Mouse (Mus musculus): ENCODE data around the gene Ddr1. TPM values are rescaled to one million over a fixed set of nuclear protein-coding genes. Genes with fewer than 3 reads are reported as not detected.

Gene Ddr1
- polyA plus RNA-seq, 1 experiment from 2014 or later, result 140 TPM

- no peak for ATAC-seq (ENCODE audit: low FRiP score)
- WGBS, result 89% methylated on average over 6 of the region's 6 CpGs
These were observed 12.7 kb upstream of the Ddr1 start for GRCm38 (mm10) chr17:35717080-35717479.

GRCm38 (mm10) chr17:35716114-35716513, 11.7 kb upstream of the Ddr1 start:
- H3K9ac ChIP-seq, result no peak overlapping the region
- H3K4me1 ChIP-seq (replicated peaks), result peaks cover 15% of the 10 kb centered on the region
- no peak overlapping the region for H3K4me3 ChIP-seq
- whole genome bisulfite sequencing, result 88% methylated on average over 3 of the region's 3 CpGs
- H3K27me3 ChIP-seq, result no peaks in the 10 kb centered on the region
- no peaks in the 10 kb centered on the region for H3K36me3 ChIP-seq
- no peak overlapping the region for H3K4me2 ChIP-seq
- H3K27ac ChIP-seq, result no peak overlapping the region
- H3K9me3 ChIP-seq, result no peaks in the 10 kb centered on the region
- ATAC-seq (ENCODE audit: low FRiP score), result no peak

More at GRCm38 (mm10) chr17:35717080-35717479, 12.7 kb upstream of the Ddr1 start:
- no peaks in the 10 kb centered on the region for H3K36me3 ChIP-seq
- H3K9ac ChIP-seq, result no peak overlapping the region
- H3K4me3 ChIP-seq, result no peak overlapping the region
- H3K9me3 ChIP-seq, result no peaks in the 10 kb centered on the region
- H3K27ac ChIP-seq, result no peak overlapping the region
- peaks cover 14% of the 10 kb centered on the region for H3K4me1 ChIP-seq (replicated peaks)
- H3K4me2 ChIP-seq, result no peak overlapping the region
- no peaks in the 10 kb centered on the region for H3K27me3 ChIP-seq

- H3K9ac ChIP-seq, result no peak overlapping the region
- ATAC-seq (ENCODE audit: low FRiP score), result peak; percentile 78
- 31% methylated on average over 8 of the region's 8 CpGs for WGBS
- H3K4me2 ChIP-seq, result 0 out of 2 replicates have a peak overlapping the region, but pooled peaks have one; percentile 6
- H3K27me3 ChIP-seq, result no peaks in the 10 kb centered on the region
- H3K36me3 ChIP-seq, result no peaks in the 10 kb centered on the region
- H3K9me3 ChIP-seq, result no peaks in the 10 kb centered on the region
- peak overlapping the region; percentile 66 for H3K27ac ChIP-seq
- peaks cover 13% of the 10 kb centered on the region for H3K4me1 ChIP-seq (replicated peaks)
- no peak overlapping the region for H3K4me3 ChIP-seq
These were observed 6.4 kb upstream of the Ddr1 start for GRCm38 (mm10) chr17:35710705-35711347.

GRCm38 (mm10) chr17:35708611-35709010, 4.2 kb upstream of the Ddr1 start:
- Histone ChIP-seq H3K27ac (no peak overlapping the region), H3K4me3 (no peak overlapping the region), H3K9ac (no peak overlapping the region), H3K27me3 (no peaks in the 10 kb centered on the region), H3K9me3 (no peaks in the 10 kb centered on the region), H3K36me3 (no peaks in the 10 kb centered on the region), H3K4me2 (no peak overlapping the region), H3K4me1 (replicated peaks) (peaks cover 31% of the 10 kb centered on the region)
- no peak for ATAC-seq (ENCODE audit: low FRiP score)
- WGBS, result 90% methylated on average over 2 of the region's 2 CpGs

- Histone ChIP-seq H3K4me3 (no peak overlapping the region), H3K4me2 (no peak overlapping the region), H3K27ac (no peak overlapping the region), H3K9me3 (no peaks in the 10 kb centered on the region), H3K4me1 (replicated peaks) (peaks cover 34% of the 10 kb centered on the region), H3K9ac (no peak overlapping the region), H3K27me3 (no peaks in the 10 kb centered on the region), H3K36me3 (no peaks in the 10 kb centered on the region)
- WGBS, result 66% methylated on average over 7 of the region's 7 CpGs
- ATAC-seq (ENCODE audit: low FRiP score), result no peak
These were observed 3.5 kb upstream of the Ddr1 start for GRCm38 (mm10) chr17:35707929-35708328.

- no peaks in the 10 kb centered on the region for H3K27me3 ChIP-seq
- H3K27ac ChIP-seq, result 0 out of 2 replicates have a peak overlapping the region, but pooled peaks have one; percentile 5
These were observed 1.4 kb upstream of the Ddr1 start for GRCm38 (mm10) chr17:35705836-35706235.

GRCm38 (mm10) chr17:35703751-35704271, 610 bp downstream of the Ddr1 start:
- WGBS, result under 1% methylated on average over 14 of the region's 14 CpGs
- peak overlapping the region; percentile 54 for H3K4me2 ChIP-seq

More at GRCm38 (mm10) chr17:35705836-35706235, 1.4 kb upstream of the Ddr1 start:
- no peaks in the 10 kb centered on the region for H3K36me3 ChIP-seq
- no peak overlapping the region for H3K9ac ChIP-seq
- WGBS, result 23% methylated on average over 4 of the region's 4 CpGs
- H3K9me3 ChIP-seq, result no peaks in the 10 kb centered on the region
- no peak overlapping the region for H3K4me3 ChIP-seq
- ATAC-seq (ENCODE audit: low FRiP score), result no peak
- H3K4me2 ChIP-seq, result no peak overlapping the region
- peaks cover 48% of the 10 kb centered on the region for H3K4me1 ChIP-seq (replicated peaks)

GRCm38 (mm10) chr17:35703065-35703464, 1.4 kb downstream of the Ddr1 start:
- 5% methylated on average over 2 of the region's 2 CpGs for WGBS
- Histone ChIP-seq H3K9ac (peak overlapping the region; percentile 97), H3K4me1 (replicated peaks) (peaks cover 57% of the 10 kb centered on the region), H3K27me3 (no peaks in the 10 kb centered on the region), H3K36me3 (no peaks in the 10 kb centered on the region), H3K27ac (peak overlapping the region; percentile 99), H3K4me2 (peak overlapping the region; percentile 76), H3K9me3 (no peaks in the 10 kb centered on the region), H3K4me3 (peak overlapping the region; percentile 77)
- no peak for ATAC-seq (ENCODE audit: low FRiP score)

More at GRCm38 (mm10) chr17:35703751-35704271, 610 bp downstream of the Ddr1 start:
- Histone ChIP-seq H3K9ac (peak overlapping the region; percentile 76), H3K4me3 (peak overlapping the region; percentile 77), H3K36me3 (no peaks in the 10 kb centered on the region), H3K27ac (peak overlapping the region; percentile 99), H3K9me3 (no peaks in the 10 kb centered on the region), H3K27me3 (no peaks in the 10 kb centered on the region), H3K4me1 (replicated peaks) (peaks cover 50% of the 10 kb centered on the region)
- peak; percentile 64 for ATAC-seq (ENCODE audit: low FRiP score)

GRCm38 (mm10) chr17:35702605-35703004, 1.8 kb downstream of the Ddr1 start:
- no peak for ATAC-seq (ENCODE audit: low FRiP score)
- Histone ChIP-seq H3K4me2 (peak overlapping the region; percentile 76), H3K9ac (peak overlapping the region; percentile 97), H3K4me3 (peak overlapping the region; percentile 77), H3K4me1 (replicated peaks) (peaks cover 62% of the 10 kb centered on the region), H3K27me3 (no peaks in the 10 kb centered on the region), H3K36me3 (no peaks in the 10 kb centered on the region), H3K9me3 (no peaks in the 10 kb centered on the region), H3K27ac (peak overlapping the region; percentile 99)
- WGBS, result 0% methylated on average over 4 of the region's 4 CpGs

GRCm38 (mm10) chr17:35701978-35702461, 2.4 kb downstream of the Ddr1 start:
- H3K9me3 ChIP-seq, result no peaks in the 10 kb centered on the region
- H3K27me3 ChIP-seq, result no peaks in the 10 kb centered on the region
- ATAC-seq (ENCODE audit: low FRiP score), result no peak
- 3% methylated on average over 16 of the region's 16 CpGs for WGBS
- H3K9ac ChIP-seq, result peak overlapping the region; percentile 97
- no peaks in the 10 kb centered on the region for H3K36me3 ChIP-seq
- peak overlapping the region; percentile 99 for H3K27ac ChIP-seq
- peak overlapping the region; percentile 77 for H3K4me3 ChIP-seq
- H3K4me1 ChIP-seq (replicated peaks), result peaks cover 68% of the 10 kb centered on the region
- peak overlapping the region; percentile 76 for H3K4me2 ChIP-seq

- Histone ChIP-seq H3K36me3 (no peaks in the 10 kb centered on the region), H3K27me3 (no peaks in the 10 kb centered on the region), H3K4me1 (replicated peaks) (peaks cover 74% of the 10 kb centered on the region), H3K4me3 (peak overlapping the region; percentile 77), H3K27ac (peak overlapping the region; percentile 99), H3K9me3 (no peaks in the 10 kb centered on the region), H3K4me2 (peak overlapping the region; percentile 76), H3K9ac (peak overlapping the region; percentile 97)
- ATAC-seq (ENCODE audit: low FRiP score), result no peak
- WGBS, result 1% methylated on average over 16 of the region's 16 CpGs
These were observed 3.0 kb downstream of the Ddr1 start for GRCm38 (mm10) chr17:35701203-35701977.

- Histone ChIP-seq H3K27ac (peak overlapping the region; percentile 99), H3K4me2 (peak overlapping the region; percentile 76), H3K4me1 (replicated peaks) (peaks cover 79% of the 10 kb centered on the region), H3K4me3 (peak overlapping the region; percentile 77), H3K9ac (peak overlapping the region; percentile 97), H3K27me3 (no peaks in the 10 kb centered on the region), H3K36me3 (peaks cover 6% of the 10 kb centered on the region), H3K9me3 (no peaks in the 10 kb centered on the region)
- under 1% methylated on average over 45 of the region's 66 CpGs for WGBS
- ATAC-seq (ENCODE audit: low FRiP score), result peak; percentile 49
These were observed 4.0 kb downstream of the Ddr1 start for GRCm38 (mm10) chr17:35700371-35700961.

Data from hindbrain, embryonic 13.5 days (tissue).